Mouse (Mus musculus): ENCODE measurements around the gene Gm9117. TPM values are rescaled to one million over a fixed set of nuclear protein-coding genes. Genes with fewer than 3 reads are reported as not detected.
"Not testable (repeated sequence)": the region's sequence is repeated elsewhere in the genome, so short reads cannot be mapped to it uniquely, and the experiment has no call there.

Gm9117 gene
- polyA plus RNA-seq (2015; fragmentation: Nextera tagmentation; extraction: Ambion mirVana), result 0.12 and 0.16 TPM in 2 replicates

GRCm38 (mm10) chr3:93943443-93943842 is at the start of gene Gm9117:
Gm9117 (minus strand) TSS chr3:93943543.
- H3K4me2 ChIP-seq (ENCODE audit: low read depth, low read length); H3K27ac ChIP-seq (ENCODE audit: low read length); H3K4me1 ChIP-seq (ENCODE audit: control insufficient read depth, insufficient read depth, low read length); H3K4me3 ChIP-seq (ENCODE audit: low read length); H3K27me3 ChIP-seq (replicated peaks; ENCODE audit: control insufficient read depth, insufficient read depth, low read length); H3K9ac ChIP-seq (ENCODE audit: low read depth, low read length); H3K36me3 ChIP-seq (ENCODE audit: control insufficient read depth, insufficient read depth, low read length); ATAC-seq; H3K9me3 ChIP-seq (ENCODE audit: control insufficient read depth, low read length): not testable (repeated sequence)
- WGBS, result 86% methylated on average over 3 of the region's 4 CpGs

- not testable (repeated sequence) for ATAC-seq; H3K9ac ChIP-seq (ENCODE audit: low read depth, low read length); H3K36me3 ChIP-seq (ENCODE audit: control insufficient read depth, insufficient read depth, low read length); H3K4me1 ChIP-seq (ENCODE audit: control insufficient read depth, insufficient read depth, low read length); H3K4me3 ChIP-seq (ENCODE audit: low read length); H3K27me3 ChIP-seq (replicated peaks; ENCODE audit: control insufficient read depth, insufficient read depth, low read length); H3K4me2 ChIP-seq (ENCODE audit: low read depth, low read length); H3K27ac ChIP-seq (ENCODE audit: low read length); H3K9me3 ChIP-seq (ENCODE audit: control insufficient read depth, low read length)
- WGBS, result 88% methylated on average over 6 of the region's 6 CpGs
Measured at GRCm38 (mm10) chr3:93968938-93969337, 25.6 kb upstream of the Gm9117 start.

- H3K27me3 ChIP-seq (replicated peaks; ENCODE audit: control insufficient read depth, insufficient read depth, low read length); H3K4me2 ChIP-seq (ENCODE audit: low read depth, low read length); H3K9ac ChIP-seq (ENCODE audit: low read depth, low read length); H3K4me3 ChIP-seq (ENCODE audit: low read length); H3K36me3 ChIP-seq (ENCODE audit: control insufficient read depth, insufficient read depth, low read length); H3K27ac ChIP-seq (ENCODE audit: low read length); H3K4me1 ChIP-seq (ENCODE audit: control insufficient read depth, insufficient read depth, low read length); H3K9me3 ChIP-seq (ENCODE audit: control insufficient read depth, low read length); ATAC-seq: not testable (repeated sequence)
- 87% methylated on average over 2 of the region's 4 CpGs for WGBS
Measured at GRCm38 (mm10) chr3:93961214-93961613, 17.9 kb upstream of the Gm9117 start, which contains the start of gene Tdpoz5. Tdpoz5 (minus strand) TSS chr3:93961314.

- peak; percentile 98 for ATAC-seq
- H3K9ac ChIP-seq (ENCODE audit: low read depth, low read length); H3K27ac ChIP-seq (ENCODE audit: low read length); H3K4me3 ChIP-seq (ENCODE audit: low read length); H3K9me3 ChIP-seq (ENCODE audit: control insufficient read depth, low read length); H3K4me2 ChIP-seq (ENCODE audit: low read depth, low read length); H3K4me1 ChIP-seq (ENCODE audit: control insufficient read depth, insufficient read depth, low read length); H3K27me3 ChIP-seq (replicated peaks; ENCODE audit: control insufficient read depth, insufficient read depth, low read length); H3K36me3 ChIP-seq (ENCODE audit: control insufficient read depth, insufficient read depth, low read length): not testable (repeated sequence)
- WGBS, result no CpG with 5 or more reads among the region's 3 CpGs
Measured at GRCm38 (mm10) chr3:93938386-93938785, 5.0 kb downstream of the Gm9117 start.

Other genes starting within 250 kb of the Gm9117 start
- not detected in 2 replicates for gene Gm5773, start 170.5 kb downstream of the Gm9117 start, polyA plus RNA-seq (2015; fragmentation: Nextera tagmentation; extraction: Ambion mirVana)
- not detected in 2 replicates for gene Tdpoz4, start 147.1 kb downstream of the Gm9117 start, polyA plus RNA-seq (2015; fragmentation: Nextera tagmentation; extraction: Ambion mirVana)
- not detected in 2 replicates for gene Tdpoz3, start 117.5 kb downstream of the Gm9117 start, polyA plus RNA-seq (2015; fragmentation: Nextera tagmentation; extraction: Ambion mirVana)
- not detected in 2 replicates for gene Tdpoz5, start 17.8 kb upstream of the Gm9117 start, polyA plus RNA-seq (2015; fragmentation: Nextera tagmentation; extraction: Ambion mirVana)
- 0.06 and 0.24 TPM in 2 replicates for gene Gm9125, start 111.3 kb upstream of the Gm9117 start, polyA plus RNA-seq (2015; fragmentation: Nextera tagmentation; extraction: Ambion mirVana)
- not detected in 2 replicates for gene Gm10697, start 129.1 kb upstream of the Gm9117 start, polyA plus RNA-seq (2015; fragmentation: Nextera tagmentation; extraction: Ambion mirVana)
- gene Gm10696, start 234.7 kb upstream of the Gm9117 start, polyA plus RNA-seq (2015; fragmentation: Nextera tagmentation; extraction: Ambion mirVana), result not detected in 2 replicates